Mouse (Mus musculus) stomach, embryonic 14.5 days (tissue): Measurements from ENCODE around the gene Eya2. TPM values are rescaled to one million over a fixed set of nuclear protein-coding genes. Genes with fewer than 3 reads are reported as not detected.

Source experiments
- ATAC-seq: fragments of 200-750 bp; cut with Nextera tagmentation; 2 replicates; pipeline ENCODE4 v1.8.0; 2017; ENCODE audit warnings: low read depth, moderate TSS enrichment; ENCODE audit not compliant: insufficient number of reproducible peaks, insufficient read depth, low FRiP score
- H3K27ac ChIP-seq: fragments of 300-500 bp; sonication (generic); 2 replicates; pipeline ENCODE4 v1.5.1; 2014; ENCODE audit warnings: mild to moderate bottlenecking, low read length, moderate library complexity, mixed read lengths
- H3K27me3 ChIP-seq: fragments of 300-500 bp; sonication (generic); 2 replicates; pipeline ENCODE4 v1.6.1; 2014; ENCODE audit warnings: low read length, control low read depth, mixed read lengths; ENCODE audit not compliant: control insufficient read depth, insufficient read depth
- H3K36me3 ChIP-seq: fragments of 300-500 bp; sonication (generic); 2 replicates; pipeline ENCODE4 v1.6.1; 2014; ENCODE audit warnings: mild to moderate bottlenecking, control low read depth, low read length, moderate library complexity, mixed read lengths; ENCODE audit not compliant: control insufficient read depth, insufficient read depth
- H3K4me1 ChIP-seq: fragments of 300-500 bp; sonication (generic); 2 replicates; pipeline ENCODE4 v1.6.1; 2014; ENCODE audit warnings: low read length, control low read depth, mixed read lengths; ENCODE audit not compliant: control insufficient read depth, insufficient read depth
- H3K4me2 ChIP-seq: fragments of 300-500 bp; sonication (generic); replicated peaks from 2 replicates; pipeline ENCODE4 v1.6.1; 2014; ENCODE audit warnings: low read depth, low read length, control low read depth
- H3K4me3 ChIP-seq: fragments of 300-500 bp; sonication (generic); 2 replicates; pipeline ENCODE4 v1.5.1; 2014; ENCODE audit warnings: low read depth, low read length, control low read depth
- H3K9ac ChIP-seq: fragments of 300-500 bp; sonication (generic); replicated peaks from 2 replicates; pipeline ENCODE4 v1.6.1; 2014; ENCODE audit warnings: low read depth, mild to moderate bottlenecking, control low read depth, low read length, moderate library complexity, mixed read lengths
- H3K9me3 ChIP-seq: fragments of 300-500 bp; sonication (generic); 2 replicates; pipeline ENCODE4 v1.6.1; 2016; ENCODE audit warnings: low read depth, low read length, control low read depth; ENCODE audit not compliant: control insufficient read depth
- WGBS: fragments of 180-500 bp; shearing (Covaris S2); extraction: QIAGEN DNeasy Blood & Tissue Kit; methylation state at CpG from one replicate; pipeline ENCODE4 v1.1.7; 2014; 5-methylcytosine and 5-hydroxymethylcytosine counted together
- polyA plus RNA-seq: library from polyadenylated mRNA; unstranded; fragments of >200 nt; fragmentation: Nextera tagmentation; extraction: Ambion mirVana; gene quantifications from 2 replicates; pipeline ENCODE4 v1.2.1, GENCODE M21; 2014

Eya2 gene
- polyA plus RNA-seq, 1 experiment from 2014 or later: 15.4 TPM

- Histone ChIP-seq H3K4me3 (no peak overlapping the region), H3K4me1 (peaks cover 7% of the 10 kb centered on the region; the same call in 1 of the 2 replicates), H3K9me3 (no peaks in the 10 kb centered on the region), H3K9ac (no peak overlapping the region), H3K4me2 (no peak overlapping the region), H3K27me3 (peaks cover 15% of the 10 kb centered on the region; the same call in 1 of the 2 replicates), H3K27ac (peak overlapping the region; percentile 68; the same call in 1 of the 2 replicates), H3K36me3 (no peaks in the 10 kb centered on the region)
- ATAC-seq: peak; percentile 30; the same call in 1 of the 2 replicates
- WGBS: 25% methylated on average over 5 of the region's 5 CpGs
Observed at GRCm38 (mm10) chr2:165598139-165598538, 3.3 kb downstream of the Eya2 start.

DNA sequence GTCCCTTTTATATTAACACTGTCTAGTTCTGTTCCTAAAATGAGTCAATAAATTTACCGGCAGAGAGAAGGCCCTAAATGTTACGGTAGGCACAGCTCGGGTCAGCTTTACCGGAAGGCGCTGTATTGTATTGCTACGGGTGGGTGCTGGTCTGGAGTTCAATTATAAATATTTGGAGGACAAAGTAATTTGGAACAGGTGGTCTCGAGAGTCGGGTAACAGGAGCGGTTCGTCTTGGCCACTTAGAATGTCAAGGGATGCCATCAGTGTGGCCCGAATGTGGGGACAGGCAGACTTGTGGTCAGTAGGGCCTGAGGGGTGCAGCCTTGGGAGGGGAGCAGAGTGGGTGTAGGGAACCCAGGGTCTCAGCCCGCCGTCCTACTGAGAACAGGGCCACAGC, 4.7 kb downstream of the Eya2 start:
- 0 out of 2 replicates have a peak, but pooled peaks cover 8% of the 10 kb centered on the region for H3K27me3 ChIP-seq
- no peak overlapping the region for H3K27ac ChIP-seq
- no peak overlapping the region for H3K4me2 ChIP-seq
- no peak for ATAC-seq
- H3K36me3 ChIP-seq: no peaks in the 10 kb centered on the region
- peaks cover 7% of the 10 kb centered on the region; the same call in 1 of the 2 replicates for H3K4me1 ChIP-seq
- WGBS: 46% methylated on average over 13 of the region's 13 CpGs
- no peak overlapping the region for H3K4me3 ChIP-seq
- H3K9ac ChIP-seq: no peak overlapping the region
- H3K9me3 ChIP-seq: no peaks in the 10 kb centered on the region

- H3K9me3 ChIP-seq: no peaks in the 10 kb centered on the region
- WGBS: 34% methylated on average over 13 of the region's 13 CpGs
- H3K27me3 ChIP-seq: no peaks in the 10 kb centered on the region
- no peak overlapping the region for H3K9ac ChIP-seq
- peak overlapping the region; percentile 33 for H3K27ac ChIP-seq
- no peak overlapping the region for H3K4me3 ChIP-seq
- no peaks in the 10 kb centered on the region for H3K36me3 ChIP-seq
- peaks cover 7% of the 10 kb centered on the region; the same call in 1 of the 2 replicates for H3K4me1 ChIP-seq
- no peak overlapping the region for H3K4me2 ChIP-seq
- ATAC-seq: no peak
Observed at GRCm38 (mm10) chr2:165600926-165601325, 6.1 kb downstream of the Eya2 start.

DNA sequence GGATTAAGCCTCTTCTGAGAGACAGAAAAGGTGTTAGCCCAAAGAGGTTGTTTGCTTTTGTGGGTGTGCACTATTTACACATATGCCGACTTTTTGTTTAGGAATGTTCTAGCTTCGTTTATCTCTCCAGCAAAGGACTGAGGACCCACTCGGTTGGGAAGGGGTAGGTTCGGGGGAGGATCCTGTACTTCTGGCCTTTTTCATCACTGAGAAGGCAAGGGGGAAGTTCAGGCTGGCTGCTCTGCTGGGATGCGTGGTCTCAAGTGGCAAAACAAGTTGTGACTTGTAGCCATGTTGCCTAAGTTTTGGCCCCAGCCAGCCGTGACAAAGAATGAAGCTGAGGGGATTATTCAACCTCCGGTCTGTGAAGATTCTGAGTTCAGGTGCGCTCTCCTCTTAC, 6.8 kb downstream of the Eya2 start:
- Histone ChIP-seq H3K4me3 (no peak overlapping the region), H3K9ac (no peak overlapping the region), H3K27me3 (no peaks in the 10 kb centered on the region), H3K4me2 (no peak overlapping the region), H3K4me1 (peaks cover 7% of the 10 kb centered on the region; the same call in 1 of the 2 replicates), H3K9me3 (no peaks in the 10 kb centered on the region), H3K36me3 (no peaks in the 10 kb centered on the region), H3K27ac (peak overlapping the region; percentile 55; the same call in 1 of the 2 replicates)
- 0 out of 2 replicates have a peak, but pooled peaks have one; percentile 37 for ATAC-seq
- 32% methylated on average over 8 of the region's 8 CpGs for WGBS

GRCm38 (mm10) chr2:165603775-165604174, 8.9 kb downstream of the Eya2 start:
- H3K36me3 ChIP-seq: no peaks in the 10 kb centered on the region
- 0 out of 2 replicates have a peak, but pooled peaks cover 7% of the 10 kb centered on the region for H3K4me1 ChIP-seq
- H3K27me3 ChIP-seq: no peaks in the 10 kb centered on the region
- H3K4me2 ChIP-seq: no peak overlapping the region
- no peak overlapping the region for H3K9ac ChIP-seq
- no peaks in the 10 kb centered on the region for H3K9me3 ChIP-seq
- no peak for ATAC-seq
- no peak overlapping the region for H3K4me3 ChIP-seq
- 76% methylated on average over 8 of the region's 8 CpGs for WGBS
- H3K27ac ChIP-seq: no peak overlapping the region

DNA sequence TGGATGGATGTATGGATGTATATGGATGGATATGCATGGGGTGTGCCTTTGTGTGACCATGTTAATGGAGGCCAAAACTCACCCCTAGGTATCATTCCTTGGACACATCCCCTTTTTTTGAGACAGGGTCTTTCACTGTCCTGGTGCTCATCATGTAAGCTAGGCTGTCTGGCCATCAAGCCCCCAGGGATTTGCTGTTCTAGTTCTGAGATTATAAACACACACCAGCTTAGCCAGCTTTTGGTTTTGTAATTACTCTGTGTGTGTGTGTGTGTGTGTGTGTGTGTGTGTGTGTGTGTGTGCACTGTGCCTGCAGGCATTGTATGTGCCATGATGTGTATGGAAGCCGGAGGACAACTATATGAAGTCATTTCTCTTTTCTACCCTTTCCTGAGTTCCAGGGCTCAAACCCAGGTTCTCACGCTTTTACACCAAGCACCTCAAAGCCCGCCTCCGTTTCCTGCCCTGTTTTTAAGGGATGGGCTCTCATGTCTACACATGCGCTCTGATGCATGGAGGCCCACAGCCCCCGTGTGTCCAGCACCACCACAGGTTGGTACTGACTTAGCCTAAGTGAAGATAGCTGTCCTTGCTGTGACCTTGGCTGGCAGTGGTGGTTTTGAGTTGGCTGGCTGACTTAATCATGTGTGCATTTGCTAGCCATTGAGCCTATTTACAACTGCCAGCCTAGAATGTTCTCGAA, 16.9 kb downstream of the Eya2 start:
- Histone ChIP-seq H3K27me3 (no peaks in the 10 kb centered on the region), H3K4me3 (no peak overlapping the region), H3K9me3 (no peaks in the 10 kb centered on the region), H3K27ac (no peak overlapping the region), H3K36me3 (no peaks in the 10 kb centered on the region), H3K4me2 (no peak overlapping the region), H3K4me1 (no peaks in the 10 kb centered on the region), H3K9ac (no peak overlapping the region)
- no peak for ATAC-seq
- WGBS: 81% methylated on average over 7 of the region's 7 CpGs

GRCm38 (mm10) chr2:165613741-165614339, 19.0 kb downstream of the Eya2 start:
- Histone ChIP-seq H3K4me2 (no peak overlapping the region), H3K9me3 (no peaks in the 10 kb centered on the region), H3K36me3 (no peaks in the 10 kb centered on the region), H3K4me1 (no peaks in the 10 kb centered on the region), H3K4me3 (no peak overlapping the region), H3K27me3 (no peaks in the 10 kb centered on the region), H3K9ac (no peak overlapping the region), H3K27ac (no peak overlapping the region)
- no peak for ATAC-seq
- WGBS: 76% methylated on average over 13 of the region's 13 CpGs

GRCm38 (mm10) chr2:165621488-165621887, 26.7 kb downstream of the Eya2 start:
- no peak overlapping the region for H3K27ac ChIP-seq
- H3K9ac ChIP-seq: no peak overlapping the region
- H3K4me1 ChIP-seq: no peaks in the 10 kb centered on the region
- ATAC-seq: no peak
- H3K36me3 ChIP-seq: no peaks in the 10 kb centered on the region
- no peaks in the 10 kb centered on the region for H3K27me3 ChIP-seq
- WGBS: 88% methylated on average over 2 of the region's 2 CpGs
- H3K4me3 ChIP-seq: no peak overlapping the region
- H3K9me3 ChIP-seq: no peaks in the 10 kb centered on the region
- H3K4me2 ChIP-seq: no peak overlapping the region
